Mouse (Mus musculus) 3T3-L1 (cell line): ENCODE measurements around the gene Lrrc66.
A peak's percentile ranks its signal among the peaks of the same experiment; 100 is the strongest.
"Not testable (repeated sequence)": the region's sequence is repeated elsewhere in the genome, so short reads cannot be mapped to it uniquely, and the experiment has no call there.

Experiments used
- DNase-seq: peaks from one replicate; pipeline ENCODE4 v3.0.0-alpha.2; 2015; ENCODE audit warnings: low read depth, low spot score

Gene Lrrc66

GRCm38 (mm10) chr5:73613296-73613695 is 19.0 kb downstream of the Lrrc66 start:
- no peak for DNase-seq

- no peak for DNase-seq
Measured at GRCm38 (mm10) chr5:73611071-73611470, 21.3 kb downstream of the Lrrc66 start.

GRCm38 (mm10) chr5:73604964-73605363 is 27.4 kb downstream of the Lrrc66 start:
- no peak for DNase-seq

- no peak for DNase-seq
Measured at GRCm38 (mm10) chr5:73604542-73604941, 27.8 kb downstream of the Lrrc66 start.

GRCm38 (mm10) chr5:73602865-73603264 is 29.5 kb downstream of the Lrrc66 start:
- DNase-seq = no peak

- no peak for DNase-seq
Measured at GRCm38 (mm10) chr5:73601361-73601763, 31.0 kb downstream of the Lrrc66 start.

- DNase-seq = no peak
Measured at GRCm38 (mm10) chr5:73599991-73600390, 32.3 kb downstream of the Lrrc66 start.

DNA sequence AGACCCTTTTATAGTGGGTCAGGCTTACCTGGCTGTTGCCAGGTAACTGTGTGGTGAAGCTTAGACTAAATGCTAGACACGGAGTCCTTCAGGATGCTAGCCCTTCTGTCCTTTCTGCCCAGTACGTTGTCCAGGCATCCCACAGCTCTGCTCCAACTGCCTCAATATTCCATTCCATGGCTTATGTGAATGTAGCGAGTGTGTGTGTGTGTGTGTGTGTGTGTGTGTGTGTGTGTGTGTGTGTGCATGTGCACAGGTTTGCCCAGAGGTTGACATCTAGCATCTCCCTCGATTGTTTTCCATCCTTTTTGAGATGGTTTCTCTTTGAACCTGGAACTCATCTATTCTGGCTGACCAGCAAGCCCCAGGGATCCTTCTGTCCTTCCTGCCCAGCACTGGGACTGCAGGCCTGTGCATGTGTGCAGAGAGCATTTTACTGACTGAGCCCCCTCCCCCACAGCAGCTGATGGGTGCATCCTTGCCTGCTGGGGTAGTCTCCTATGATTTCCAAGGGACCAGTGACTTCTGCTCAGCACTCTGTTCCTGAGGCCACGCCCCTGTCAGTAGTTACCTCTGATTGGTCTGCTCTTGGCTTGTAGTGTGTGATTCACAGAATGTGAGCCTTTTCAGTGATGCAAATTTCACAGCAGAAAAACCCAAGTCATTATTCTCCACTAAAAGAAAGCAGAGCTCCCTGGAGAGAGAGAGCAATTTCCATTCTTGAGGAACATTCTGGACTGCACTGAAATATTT is 33.2 kb downstream of the Lrrc66 start:
- peak; percentile 20 for DNase-seq

DNA sequence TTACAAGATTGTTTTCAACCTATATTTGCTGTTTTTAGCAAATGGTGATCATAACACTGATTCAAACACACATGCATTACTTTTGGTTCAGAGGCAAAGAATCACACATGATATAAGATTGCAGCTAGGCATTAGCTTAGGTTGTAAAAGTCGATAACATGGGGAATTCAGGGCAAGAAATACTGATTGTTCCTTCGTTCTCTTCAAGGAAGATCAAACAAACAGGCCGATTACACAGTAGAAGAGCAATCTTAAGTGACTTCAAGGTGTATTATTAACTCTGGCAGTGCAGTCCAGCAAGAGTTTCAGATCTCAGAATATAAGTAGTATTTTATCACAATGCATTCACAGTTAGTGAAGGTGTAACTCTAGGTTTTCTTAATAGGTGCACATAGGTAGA is 45.2 kb downstream of the Lrrc66 start:
- no peak for DNase-seq

DNA sequence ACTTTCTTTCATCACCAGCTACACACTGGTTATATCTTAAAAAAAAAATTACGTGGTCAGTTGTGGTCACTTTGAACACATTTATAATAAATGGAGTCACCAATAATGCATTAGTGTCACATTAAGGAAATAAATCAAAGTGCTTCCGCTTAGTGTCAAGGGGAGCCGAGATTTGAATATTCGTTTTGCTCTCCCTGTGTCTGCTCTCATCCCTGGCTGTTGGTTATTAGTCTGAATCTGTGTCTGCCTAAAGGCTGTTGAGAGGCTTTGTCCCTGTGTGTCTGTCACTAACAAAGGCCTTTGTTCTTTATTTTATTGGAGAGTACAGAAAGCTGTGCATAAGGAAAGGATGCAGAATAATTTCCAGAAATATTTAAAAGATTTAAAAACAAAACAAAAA is 45.7 kb downstream of the Lrrc66 start:
- no peak for DNase-seq

DNA sequence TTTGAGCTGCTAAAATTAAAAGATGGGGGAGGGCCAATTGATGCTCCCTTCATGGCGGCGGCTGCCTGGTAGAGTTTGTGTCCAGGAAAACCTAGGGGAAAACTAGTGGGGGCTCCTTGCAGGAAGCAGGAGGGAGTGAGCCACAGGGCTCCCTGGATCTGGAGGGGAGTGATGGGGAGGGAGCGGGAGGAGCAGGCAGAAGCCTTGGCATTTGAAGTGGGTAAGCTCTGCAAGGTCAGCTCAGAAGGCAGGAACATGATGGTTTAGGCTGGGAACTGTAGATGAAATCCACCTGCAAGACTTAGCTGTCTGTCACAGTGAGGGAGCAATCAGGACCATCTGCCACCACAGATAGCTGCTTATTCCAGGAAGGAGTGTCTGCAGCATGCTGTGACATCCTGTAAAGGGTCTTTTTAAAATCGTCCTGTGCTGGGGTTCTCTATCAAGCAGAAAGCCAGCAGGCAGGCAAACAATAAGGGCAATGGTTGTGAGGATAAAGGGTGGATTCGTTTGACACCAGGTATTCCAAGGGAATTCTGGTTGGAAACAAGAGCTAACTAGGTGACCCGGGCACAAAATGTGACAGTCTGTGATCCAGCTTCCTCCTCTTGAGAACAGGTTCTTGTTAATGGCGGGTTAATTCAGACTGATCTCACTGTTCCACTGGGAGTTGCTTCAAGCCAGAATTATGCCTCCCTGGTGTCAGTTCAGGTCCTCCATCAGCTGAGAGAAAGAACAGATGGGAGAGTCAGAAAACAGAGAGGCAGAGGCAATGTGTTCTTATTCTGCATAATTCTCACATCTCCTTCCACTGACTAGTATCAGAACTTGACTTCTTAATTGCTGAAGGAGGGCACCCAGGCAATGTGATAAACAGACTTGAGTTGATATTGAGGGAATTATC is 46.9 kb downstream of the Lrrc66 start:
- no peak for DNase-seq

- DNase-seq = not testable (repeated sequence)
Measured at GRCm38 (mm10) chr5:73584011-73584410, 48.3 kb downstream of the Lrrc66 start.

- no peak for DNase-seq
Measured at GRCm38 (mm10) chr5:73578131-73578530, 54.2 kb downstream of the Lrrc66 start.

DNA sequence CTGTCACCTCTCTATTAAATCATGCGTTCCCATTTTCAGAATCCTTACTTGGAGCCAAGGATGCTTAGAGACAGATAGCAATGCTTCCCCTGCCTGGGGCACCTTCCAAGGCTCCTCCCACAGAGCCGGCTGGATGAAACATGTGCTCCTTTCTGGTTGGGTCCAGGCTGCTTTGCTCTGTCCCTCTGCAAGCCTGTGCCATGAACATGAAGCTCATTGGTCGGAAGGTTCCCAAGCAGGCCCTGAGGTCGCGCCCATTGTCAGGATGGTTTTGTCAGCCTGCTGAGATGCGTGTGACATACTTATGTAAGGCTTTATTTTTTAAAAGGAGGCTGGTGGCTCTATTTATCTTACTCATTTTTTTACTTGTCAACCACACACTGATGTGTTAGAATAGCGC is 55.6 kb downstream of the Lrrc66 start:
- DNase-seq = no peak

DNA sequence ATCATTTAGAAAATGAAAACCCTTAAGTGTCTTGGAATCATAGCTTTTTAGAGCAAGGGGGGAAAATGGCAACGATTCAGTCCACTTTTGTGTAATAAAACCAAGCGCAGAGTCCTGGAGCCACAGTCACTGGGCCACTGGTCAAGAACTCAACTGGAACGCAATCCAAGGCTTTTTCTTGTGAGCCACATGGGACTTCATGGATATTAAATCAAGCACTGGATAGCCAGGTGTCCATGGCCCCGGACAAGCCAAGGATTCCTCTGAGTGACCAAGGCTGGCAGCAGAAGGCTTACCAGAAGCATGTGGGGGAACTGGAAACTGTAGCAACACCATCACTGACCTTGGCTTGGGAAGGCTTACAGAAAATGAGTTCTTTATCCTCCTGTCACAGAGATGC is 57.7 kb downstream of the Lrrc66 start:
- no peak for DNase-seq

GRCm38 (mm10) chr5:73573789-73574188 is 58.5 kb downstream of the Lrrc66 start:
- no peak for DNase-seq

- peak; percentile 28 for DNase-seq
Measured at GRCm38 (mm10) chr5:73572846-73573245, 59.5 kb downstream of the Lrrc66 start.

- no peak for DNase-seq
Measured at GRCm38 (mm10) chr5:73571395-73572156, 60.8 kb downstream of the Lrrc66 start.

DNA sequence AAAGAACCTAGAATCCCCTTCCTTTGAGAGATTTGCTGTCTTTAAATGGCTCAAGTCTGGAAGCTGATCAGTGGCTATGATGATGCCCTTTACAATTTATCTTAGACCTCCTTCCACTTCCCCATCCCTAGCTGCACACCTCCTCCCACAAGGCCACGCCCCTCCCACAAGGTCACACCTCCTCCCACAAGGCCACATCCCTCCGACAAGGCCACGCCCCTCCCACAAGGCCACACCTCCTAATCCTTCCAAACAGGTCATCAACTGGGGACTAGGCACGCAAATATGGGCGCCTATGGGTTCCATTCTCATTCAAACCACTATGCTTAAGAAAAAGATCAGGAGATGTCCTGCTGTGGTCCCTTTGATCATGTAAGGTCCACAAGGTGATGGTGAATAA is 63.1 kb downstream of the Lrrc66 start:
- no peak for DNase-seq

GRCm38 (mm10) chr5:73566892-73567291 is 65.4 kb downstream of the Lrrc66 start:
- DNase-seq = no peak

DNA sequence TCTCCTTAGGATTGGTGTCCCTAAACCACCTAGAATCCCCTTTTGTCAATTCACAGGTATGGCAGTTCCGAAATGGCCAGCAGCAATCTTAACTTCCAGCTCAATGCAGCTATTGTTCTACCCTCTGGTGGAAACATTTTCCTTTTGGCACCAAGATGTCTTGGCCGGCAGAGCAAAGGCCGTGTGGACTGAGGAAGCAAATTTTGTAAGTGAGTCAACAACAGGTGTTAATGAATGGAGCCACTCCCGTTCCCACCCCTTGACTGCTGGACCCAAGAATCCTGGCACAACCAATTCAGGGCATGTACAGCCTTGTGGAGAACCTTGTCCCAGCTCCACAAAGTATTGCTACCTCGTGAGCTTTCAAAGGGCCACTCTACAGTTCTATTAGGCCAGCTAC is 66.2 kb downstream of the Lrrc66 start:
- DNase-seq = no peak

DNA sequence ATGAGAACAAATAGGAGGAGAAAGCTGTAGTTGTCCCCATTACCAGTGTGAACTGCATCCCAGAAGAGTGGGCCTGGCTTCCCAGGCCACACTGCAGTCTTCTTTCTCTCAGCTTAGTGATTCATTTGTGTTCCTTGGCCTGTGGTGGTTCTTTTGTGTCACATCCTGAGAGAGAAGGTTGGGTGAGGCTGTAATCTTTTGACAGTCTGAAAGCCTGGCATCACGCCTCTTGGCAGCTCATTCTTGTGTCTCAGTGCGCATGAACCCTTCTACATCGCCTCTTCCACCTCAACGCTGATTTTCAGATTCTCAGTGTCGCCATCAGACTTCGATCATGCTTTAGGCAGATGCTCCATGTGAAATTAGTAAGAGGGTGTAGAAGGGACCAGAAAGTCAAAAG is 68.3 kb downstream of the Lrrc66 start:
- peak; percentile 36 for DNase-seq
